Mouse (Mus musculus) CH12.LX (cell line): Measurements from ENCODE around the gene Gm20388.

Experiments
- CTCF ChIP-seq, 2 experiments: IDR thresholded peaks in 1 of 2; conservative IDR thresholded peaks in 1 of 2; 2 replicates each; pipeline ENCODE4 v1.5.1; 2011 to 2012; ENCODE audit warnings: low read depth in 2 of 2, low read length in 2 of 2, improper control_type of control experiment in 1 of 2, inconsistent platforms in 1 of 2, mild to moderate bottlenecking in 1 of 2, moderate library complexity in 1 of 2
- ELF1 ChIP-seq: IDR thresholded peaks from 2 replicates; pipeline ENCODE4 v1.6.1; 2014; ENCODE audit warnings: low read depth, mild to moderate bottlenecking, inconsistent platforms, low read length, improper control_type of control experiment
- GABPA ChIP-seq: IDR thresholded peaks from 2 replicates; pipeline ENCODE4 v1.6.1; 2012; ENCODE audit warnings: low read depth, low read length, improper control_type of control experiment, inconsistent platforms; ENCODE audit not compliant: insufficient replicate concordance
- KAT2A ChIP-seq: IDR thresholded peaks from 2 replicates; pipeline ENCODE4 v1.6.1; 2012; ENCODE audit warnings: low read length, improper control_type of control experiment, inconsistent platforms; ENCODE audit not compliant: insufficient replicate concordance
- MAZ ChIP-seq: IDR thresholded peaks from 2 replicates; pipeline ENCODE4 v1.6.1; 2012; ENCODE audit warnings: low read depth, mild to moderate bottlenecking, inconsistent platforms, low read length, improper control_type of control experiment, moderate library complexity
- MEF2A ChIP-seq: IDR thresholded peaks from 2 replicates; pipeline ENCODE4 v1.6.1; 2014; ENCODE audit warnings: low read depth, mild to moderate bottlenecking, inconsistent platforms, low read length, improper control_type of control experiment, borderline replicate concordance
- NRF1 ChIP-seq: IDR thresholded peaks from 2 replicates; pipeline ENCODE4 v1.6.1; 2014; ENCODE audit warnings: low read depth, mild to moderate bottlenecking, inconsistent platforms, low read length, improper control_type of control experiment, moderate library complexity
- POLR2A ChIP-seq: IDR thresholded peaks from 2 replicates; pipeline ENCODE4 v1.6.1; 2011; ENCODE audit warnings: low read depth, mild to moderate bottlenecking, improper control_type of control experiment, low read length
- POLR2AphosphoS2 ChIP-seq: IDR thresholded peaks from 2 replicates; pipeline ENCODE4 v1.6.1; 2011; ENCODE audit warnings: low read depth, low read length, improper control_type of control experiment
- RCOR1 ChIP-seq: conservative IDR thresholded peaks from 2 replicates; pipeline ENCODE4 v1.6.1; 2012; ENCODE audit warnings: low read depth, mild to moderate bottlenecking, inconsistent platforms, low read length, improper control_type of control experiment
- SMC3 ChIP-seq: IDR thresholded peaks from 2 replicates; pipeline ENCODE4 v1.6.1; 2011; ENCODE audit warnings: low read depth, low read length, improper control_type of control experiment
- USF1 ChIP-seq: IDR thresholded peaks from 2 replicates; pipeline ENCODE4 v1.6.1; 2014; ENCODE audit warnings: low read depth, mild to moderate bottlenecking, inconsistent platforms, low read length, improper control_type of control experiment
- ZC3H11A ChIP-seq: IDR thresholded peaks from 2 replicates; pipeline ENCODE4 v1.6.1; 2012; ENCODE audit warnings: low read depth, mild to moderate bottlenecking, inconsistent platforms, low read length, improper control_type of control experiment

GRCm38 (mm10) chr8:122332753-122333506, 2422.3 kb downstream of the Gm20388 start:
- TF ChIP-seq CTCF (conservative IDR thresholded peaks at IDR 0.05 in 1 of 2, IDR thresholded peaks at IDR 0.05 in 1 of 2; ENCODE audit: low read depth in 2 of 2, low read length in 2 of 2) (peak; percentile 95 to 96), MAZ (no peak), SMC3 (peak; percentile 97), RCOR1 (no peak), POLR2AphosphoS2 (no peak), POLR2A (no peak; the same call in 1 of the 2 replicates), GABPA (no peak), USF1 (no peak), KAT2A (no peak), NRF1 (no peak), ELF1 (no peak), MEF2A (0 out of 2 replicates have a peak, but pooled peaks have one; percentile 32), ZC3H11A (peak; percentile 85)
